Comparison of ENCODE assay signal across 25 mouse cellular contexts in genomic region chr5:42212353-42212752, GRCm38 (mm10).
"Had no signal": no experiment of that assay in that cellular context is flagged by ENCODE, and none has a peak within 500 bp of the region (broad histone marks: within the 10 kb centered on the region; RNA-seq: fewer than 3 reads in every experiment).

No protein-coding gene starts in this region.

- H3K4me3 ChIP-seq: gastrocnemius, adult 2 months; heart, embryonic 13.5 days; heart, embryonic 15.5 days; hindbrain, embryonic 13.5 days; hindbrain, embryonic 15.5 days; kidney, embryonic 15.5 days; left cerebral cortex, adult 2 months; limb, embryonic 10.5 days; limb, embryonic 12.5 days had no signal

- ATAC-seq: intestine, embryonic 16.5 days had no signal

- H3K27me3 ChIP-seq: heart, embryonic 13.5 days; heart, embryonic 15.5 days; hindbrain, embryonic 13.5 days; hindbrain, embryonic 15.5 days; kidney, embryonic 15.5 days; limb, embryonic 12.5 days had no signal

- H3K4me2 ChIP-seq: heart, embryonic 11.5 days; heart, embryonic 13.5 days; heart, embryonic 15.5 days; hindbrain, embryonic 13.5 days; hindbrain, embryonic 15.5 days; kidney, embryonic 15.5 days; limb, embryonic 12.5 days had no signal

- H3K36me3 ChIP-seq: heart, embryonic 13.5 days; heart, embryonic 15.5 days; hindbrain, embryonic 13.5 days; hindbrain, embryonic 15.5 days; kidney, embryonic 15.5 days; limb, embryonic 10.5 days; limb, embryonic 12.5 days had no signal

- DNase-seq: gastrocnemius, adult 2 months; gastrocnemius, postnatal 10 days; gastrocnemius, postnatal 25 days; heart, adult 18-20 months; heart, postnatal 14 days; heart, postnatal 36 days; kidney, adult 11 months; kidney, adult 2 months; kidney, adult 9 months; kidney, postnatal 14 days; kidney, postnatal 36 days; layer of hippocampus, adult 9-11 months; liver had no signal

- H3K9ac ChIP-seq: heart, embryonic 13.5 days; heart, embryonic 15.5 days; hindbrain, embryonic 13.5 days; hindbrain, embryonic 15.5 days; kidney, embryonic 15.5 days; limb, embryonic 12.5 days had no signal

- H3K9me3 ChIP-seq: heart, embryonic 13.5 days; heart, embryonic 15.5 days; hindbrain, embryonic 13.5 days; hindbrain, embryonic 15.5 days; kidney, embryonic 15.5 days; limb, embryonic 10.5 days; limb, embryonic 12.5 days had no signal

- H3K4me1 ChIP-seq: heart, embryonic 13.5 days; heart, embryonic 15.5 days; hindbrain, embryonic 15.5 days; kidney, embryonic 15.5 days; limb, embryonic 10.5 days; limb, embryonic 12.5 days had no signal

- H3K27ac ChIP-seq: gastrocnemius, adult 2 months; heart, embryonic 13.5 days; heart, embryonic 15.5 days; hindbrain, embryonic 13.5 days; hindbrain, embryonic 15.5 days; hindbrain, postnatal 0 days; kidney, embryonic 15.5 days; kidney, postnatal 0 days; left cerebral cortex, adult 2 months; limb, embryonic 10.5 days; limb, embryonic 12.5 days had no signal
